Mouse (Mus musculus): Measurements from ENCODE around the gene Mettl2. TPM values are rescaled to one million over a fixed set of nuclear protein-coding genes. Genes with fewer than 3 reads are reported as not detected.
"Not testable (repeated sequence)": the region's sequence is repeated elsewhere in the genome, so short reads cannot be mapped to it uniquely, and the experiment has no call there.

Gene Mettl2
- polyA plus RNA-seq, 1 experiment from 2014 or later: 43.2 TPM

DNA sequence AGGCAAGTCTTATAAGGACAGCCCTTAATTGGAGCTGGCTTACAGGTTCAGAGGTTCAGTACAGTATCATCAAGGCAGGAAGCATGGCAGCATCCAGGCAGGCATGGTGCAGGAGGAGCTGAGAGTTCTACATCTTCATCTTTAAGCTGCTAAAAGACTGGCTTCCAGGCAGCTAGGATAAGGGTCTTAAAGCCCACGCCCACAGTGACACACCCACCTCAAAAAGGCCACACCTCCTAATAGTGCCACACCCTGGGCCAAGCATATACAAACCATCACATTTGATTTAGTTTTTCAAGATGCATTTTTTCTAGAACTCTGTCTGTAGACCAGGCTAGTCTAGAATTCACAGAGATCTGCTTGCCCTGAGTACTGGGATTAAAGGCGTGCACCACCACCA is 11.0 kb downstream of the Mettl2 start:
- not testable (repeated sequence) for H3K9me3 ChIP-seq (ENCODE audit: control insufficient read depth, low read length); ATAC-seq (replicated peaks; ENCODE audit: low FRiP score); H3K4me1 ChIP-seq (replicated peaks; ENCODE audit: control insufficient read depth, insufficient read depth, low read length); H3K9ac ChIP-seq (ENCODE audit: low read length); H3K4me3 ChIP-seq (ENCODE audit: low read depth, low read length); H3K4me2 ChIP-seq (ENCODE audit: low read depth, low read length, severe bottlenecking); H3K27me3 ChIP-seq (ENCODE audit: control insufficient read depth, insufficient read depth, low read length); H3K36me3 ChIP-seq (ENCODE audit: control insufficient read depth, insufficient read depth, low read length); H3K27ac ChIP-seq (ENCODE audit: low read depth, low read length); DNase-seq (ENCODE audit: low spot score)
- WGBS: 90% methylated on average over 2 of the region's 2 CpGs

GRCm38 (mm10) chr11:105140512-105140911 is 14.3 kb downstream of the Mettl2 start:
- not testable (repeated sequence) for H3K27ac ChIP-seq (ENCODE audit: low read depth, low read length); H3K4me2 ChIP-seq (ENCODE audit: low read depth, low read length, severe bottlenecking); ATAC-seq (replicated peaks; ENCODE audit: low FRiP score); H3K4me1 ChIP-seq (replicated peaks; ENCODE audit: control insufficient read depth, insufficient read depth, low read length); DNase-seq (ENCODE audit: low spot score); H3K36me3 ChIP-seq (ENCODE audit: control insufficient read depth, insufficient read depth, low read length); H3K9ac ChIP-seq (ENCODE audit: low read length); H3K9me3 ChIP-seq (ENCODE audit: control insufficient read depth, low read length); H3K4me3 ChIP-seq (ENCODE audit: low read depth, low read length); H3K27me3 ChIP-seq (ENCODE audit: control insufficient read depth, insufficient read depth, low read length)
- WGBS: 98% methylated on average over 7 of the region's 8 CpGs

GRCm38 (mm10) chr11:105141115-105141514 is 14.9 kb downstream of the Mettl2 start:
- ATAC-seq (replicated peaks; ENCODE audit: low FRiP score) (no peak), DNase-seq (ENCODE audit: low spot score) (peak; percentile 33)
- no peaks in the 10 kb centered on the region for H3K9me3 ChIP-seq (ENCODE audit: control insufficient read depth, low read length)
- WGBS: 93% methylated on average over 5 of the region's 5 CpGs
- no peaks in the 10 kb centered on the region for H3K27me3 ChIP-seq (ENCODE audit: control insufficient read depth, insufficient read depth, low read length)
- H3K4me3 ChIP-seq (ENCODE audit: low read depth, low read length): no peak overlapping the region
- no peak overlapping the region for H3K27ac ChIP-seq (ENCODE audit: low read depth, low read length)
- no peak overlapping the region for H3K9ac ChIP-seq (ENCODE audit: low read length)
- no peaks in the 10 kb centered on the region for H3K4me1 ChIP-seq (replicated peaks; ENCODE audit: control insufficient read depth, insufficient read depth, low read length)
- no peaks in the 10 kb centered on the region; the same call in 1 of the 2 replicates for H3K36me3 ChIP-seq (ENCODE audit: control insufficient read depth, insufficient read depth, low read length)
- H3K4me2 ChIP-seq (ENCODE audit: low read depth, low read length, severe bottlenecking): no peak overlapping the region

DNA sequence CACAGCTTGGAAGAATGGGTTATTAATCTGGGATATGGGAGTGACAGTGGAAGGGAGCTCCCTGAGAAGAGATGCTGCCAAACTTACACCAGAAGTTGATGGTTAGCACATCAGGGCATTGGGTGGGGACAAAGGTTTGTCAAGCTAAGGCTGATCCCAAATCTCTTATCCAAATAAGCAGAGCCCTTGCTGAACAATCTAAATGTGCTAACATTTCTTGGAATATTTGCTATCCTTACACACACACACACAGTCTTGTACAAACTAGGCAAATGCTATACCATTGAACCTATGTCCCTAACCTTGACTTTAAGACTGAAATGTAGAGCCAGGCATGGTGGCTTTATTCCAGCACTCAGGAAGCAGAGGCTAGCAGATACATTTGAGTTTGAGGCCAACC is 17.3 kb downstream of the Mettl2 start:
- no peak for ATAC-seq (replicated peaks; ENCODE audit: low FRiP score)
- Histone ChIP-seq H3K9me3 (ENCODE audit: control insufficient read depth, low read length) (no peaks in the 10 kb centered on the region), H3K27me3 (ENCODE audit: control insufficient read depth, insufficient read depth, low read length) (no peaks in the 10 kb centered on the region), H3K27ac (ENCODE audit: low read depth, low read length) (no peak overlapping the region), H3K36me3 (ENCODE audit: control insufficient read depth, insufficient read depth, low read length) (no peaks in the 10 kb centered on the region; the same call in 1 of the 2 replicates), H3K4me1 (replicated peaks; ENCODE audit: control insufficient read depth, insufficient read depth, low read length) (no peaks in the 10 kb centered on the region), H3K4me2 (ENCODE audit: low read depth, low read length, severe bottlenecking) (no peak overlapping the region), H3K9ac (ENCODE audit: low read length) (no peak overlapping the region), H3K4me3 (ENCODE audit: low read depth, low read length) (no peak overlapping the region)
- no peak for DNase-seq (ENCODE audit: low spot score)

DNA sequence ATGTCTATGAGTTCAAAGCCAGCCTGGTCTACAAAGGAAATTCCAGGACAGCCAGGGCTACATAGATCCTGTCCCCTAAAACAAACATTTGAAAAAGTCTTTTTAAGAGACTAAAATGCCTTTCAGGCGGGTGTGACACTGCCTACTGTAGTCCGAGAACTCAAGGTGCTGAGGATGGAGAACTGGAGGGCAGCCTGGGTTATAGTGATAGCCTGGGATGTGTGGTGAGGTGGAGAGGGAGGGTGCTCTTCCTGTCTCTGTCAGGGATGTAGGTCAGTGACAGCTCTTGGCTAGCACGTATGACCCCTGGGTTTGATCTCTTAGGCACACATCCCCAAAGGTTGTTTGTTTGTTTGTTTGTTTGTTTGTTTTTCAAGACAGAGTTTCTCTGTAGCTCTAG is 17.9 kb downstream of the Mettl2 start:
- H3K9ac ChIP-seq (ENCODE audit: low read length): no peak overlapping the region
- DNase-seq (ENCODE audit: low spot score) (no peak), ATAC-seq (replicated peaks; ENCODE audit: low FRiP score) (no peak)
- H3K4me3 ChIP-seq (ENCODE audit: low read depth, low read length): no peak overlapping the region
- H3K9me3 ChIP-seq (ENCODE audit: control insufficient read depth, low read length): no peaks in the 10 kb centered on the region
- WGBS: 87% methylated on average over 3 of the region's 3 CpGs
- H3K27me3 ChIP-seq (ENCODE audit: control insufficient read depth, insufficient read depth, low read length): no peaks in the 10 kb centered on the region
- H3K4me2 ChIP-seq (ENCODE audit: low read depth, low read length, severe bottlenecking): no peak overlapping the region
- no peaks in the 10 kb centered on the region for H3K4me1 ChIP-seq (replicated peaks; ENCODE audit: control insufficient read depth, insufficient read depth, low read length)
- no peak overlapping the region for H3K27ac ChIP-seq (ENCODE audit: low read depth, low read length)
- no peaks in the 10 kb centered on the region; the same call in 1 of the 2 replicates for H3K36me3 ChIP-seq (ENCODE audit: control insufficient read depth, insufficient read depth, low read length)

DNA sequence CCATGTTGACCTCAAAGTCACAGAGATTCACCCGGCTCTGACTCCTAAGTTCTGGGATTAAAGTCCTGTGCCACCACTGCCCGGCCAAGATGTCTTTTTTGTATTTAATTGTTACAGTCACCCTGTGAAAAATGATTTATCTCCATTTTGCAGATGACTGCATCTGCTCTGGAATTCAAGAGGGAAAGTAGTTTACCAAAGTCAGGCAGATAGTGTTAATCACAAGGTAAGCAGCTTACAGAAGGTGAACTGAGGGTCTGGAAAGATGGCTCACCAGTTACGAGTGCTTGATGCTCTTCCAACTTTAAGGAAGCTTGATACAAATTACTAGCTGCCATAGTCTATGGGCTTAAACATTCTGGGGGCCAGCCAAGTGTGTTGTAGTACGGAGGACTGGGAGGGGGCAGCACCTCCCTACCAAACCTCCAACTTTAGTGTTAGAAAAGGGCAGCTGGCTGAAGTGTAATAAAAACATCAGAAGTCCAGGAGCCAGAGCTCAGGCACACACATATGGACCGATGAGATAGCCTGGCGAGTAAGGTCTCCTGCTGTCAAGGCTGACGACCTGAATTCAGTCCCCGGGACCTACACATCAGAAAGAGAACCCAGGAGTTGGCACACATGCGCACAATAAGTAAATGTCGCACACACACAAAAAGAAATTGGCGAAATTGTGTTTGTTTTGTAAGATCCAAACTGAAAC is 18.4 kb downstream of the Mettl2 start:
- Histone ChIP-seq H3K27ac (ENCODE audit: low read depth, low read length) (no peak overlapping the region), H3K9me3 (ENCODE audit: control insufficient read depth, low read length) (no peaks in the 10 kb centered on the region), H3K9ac (ENCODE audit: low read length) (no peak overlapping the region), H3K27me3 (ENCODE audit: control insufficient read depth, insufficient read depth, low read length) (no peaks in the 10 kb centered on the region), H3K36me3 (ENCODE audit: control insufficient read depth, insufficient read depth, low read length) (no peaks in the 10 kb centered on the region; the same call in 1 of the 2 replicates), H3K4me3 (ENCODE audit: low read depth, low read length) (no peak overlapping the region), H3K4me1 (replicated peaks; ENCODE audit: control insufficient read depth, insufficient read depth, low read length) (no peaks in the 10 kb centered on the region), H3K4me2 (ENCODE audit: low read depth, low read length, severe bottlenecking) (no peak overlapping the region)
- 87% methylated on average over 11 of the region's 11 CpGs for WGBS
- ATAC-seq (replicated peaks; ENCODE audit: low FRiP score) (no peak), DNase-seq (ENCODE audit: low spot score) (no peak)

DNA sequence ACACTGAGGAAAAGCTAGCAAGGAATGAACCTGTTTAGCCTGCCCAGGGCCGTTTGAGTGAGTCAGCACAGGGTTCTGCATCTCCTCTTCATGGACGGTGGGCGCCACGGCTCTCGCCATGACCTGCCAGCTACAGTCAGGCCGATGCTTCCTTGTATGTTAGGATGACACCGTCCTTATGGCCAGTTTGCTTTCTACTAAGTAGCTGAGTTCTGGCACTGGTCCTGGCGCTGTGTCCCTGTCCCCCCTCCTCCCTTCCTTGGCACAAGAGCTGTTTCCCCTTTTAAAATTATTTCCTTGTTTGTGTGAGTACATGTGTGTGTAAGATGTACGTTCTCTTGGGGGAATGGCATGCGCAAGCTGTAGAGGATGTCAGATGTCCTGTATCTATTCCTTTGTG is 19.0 kb downstream of the Mettl2 start:
- Histone ChIP-seq H3K4me2 (ENCODE audit: low read depth, low read length, severe bottlenecking) (no peak overlapping the region), H3K9ac (ENCODE audit: low read length) (no peak overlapping the region), H3K9me3 (ENCODE audit: control insufficient read depth, low read length) (no peaks in the 10 kb centered on the region), H3K27me3 (ENCODE audit: control insufficient read depth, insufficient read depth, low read length) (no peaks in the 10 kb centered on the region), H3K27ac (ENCODE audit: low read depth, low read length) (no peak overlapping the region), H3K4me3 (ENCODE audit: low read depth, low read length) (no peak overlapping the region), H3K4me1 (replicated peaks; ENCODE audit: control insufficient read depth, insufficient read depth, low read length) (no peaks in the 10 kb centered on the region), H3K36me3 (ENCODE audit: control insufficient read depth, insufficient read depth, low read length) (no peaks in the 10 kb centered on the region; the same call in 1 of the 2 replicates)
- ATAC-seq (replicated peaks; ENCODE audit: low FRiP score) (no peak), DNase-seq (ENCODE audit: low spot score) (no peak)
- 90% methylated on average over 10 of the region's 10 CpGs for WGBS

- DNase-seq (ENCODE audit: low spot score) (no peak), ATAC-seq (replicated peaks; ENCODE audit: low FRiP score) (no peak)
- H3K4me2 ChIP-seq (ENCODE audit: low read depth, low read length, severe bottlenecking): no peak within 1 kb of the TSS
- no peaks in the 10 kb centered on the region for H3K36me3 ChIP-seq (ENCODE audit: control insufficient read depth, insufficient read depth, low read length)
- H3K4me1 ChIP-seq (replicated peaks; ENCODE audit: control insufficient read depth, insufficient read depth, low read length): 0 out of 2 replicates have a peak, but pooled peaks cover 2% of the 10 kb centered on the region
- no peaks in the 10 kb centered on the region for H3K9me3 ChIP-seq (ENCODE audit: control insufficient read depth, low read length)
- 68% methylated on average over 3 of the region's 3 CpGs for WGBS
- no peak within 1 kb of the TSS for H3K9ac ChIP-seq (ENCODE audit: low read length)
- no peak within 1 kb of the TSS for H3K4me3 ChIP-seq (ENCODE audit: low read depth, low read length)
- H3K27ac ChIP-seq (ENCODE audit: low read depth, low read length): no peak within 1 kb of the TSS
- H3K27me3 ChIP-seq (ENCODE audit: control insufficient read depth, insufficient read depth, low read length): no peaks in the 10 kb centered on the region
These were observed 20.4 kb downstream of the Mettl2 start, which contains the start of gene Gm10842 for GRCm38 (mm10) chr11:105146593-105146992. Gene Gm10842, plus strand, starts transcription at chr11:105146893.

- Histone ChIP-seq H3K9ac (ENCODE audit: low read length) (no peak overlapping the region), H3K4me1 (replicated peaks; ENCODE audit: control insufficient read depth, insufficient read depth, low read length) (peaks cover 2% of the 10 kb centered on the region; the same call in 1 of the 2 replicates), H3K27ac (ENCODE audit: low read depth, low read length) (no peak overlapping the region), H3K9me3 (ENCODE audit: control insufficient read depth, low read length) (no peaks in the 10 kb centered on the region), H3K4me2 (ENCODE audit: low read depth, low read length, severe bottlenecking) (no peak overlapping the region), H3K27me3 (ENCODE audit: control insufficient read depth, insufficient read depth, low read length) (no peaks in the 10 kb centered on the region), H3K36me3 (ENCODE audit: control insufficient read depth, insufficient read depth, low read length) (no peaks in the 10 kb centered on the region), H3K4me3 (ENCODE audit: low read depth, low read length) (no peak overlapping the region)
- ATAC-seq (replicated peaks; ENCODE audit: low FRiP score) (no peak), DNase-seq (ENCODE audit: low spot score) (no peak)
- WGBS: 85% methylated on average over 3 of the region's 3 CpGs
These were observed 23.1 kb downstream of the Mettl2 start for GRCm38 (mm10) chr11:105149353-105149752.
